ENCODE assay signal across 8 mouse cellular contexts in the genomic region with DNA sequence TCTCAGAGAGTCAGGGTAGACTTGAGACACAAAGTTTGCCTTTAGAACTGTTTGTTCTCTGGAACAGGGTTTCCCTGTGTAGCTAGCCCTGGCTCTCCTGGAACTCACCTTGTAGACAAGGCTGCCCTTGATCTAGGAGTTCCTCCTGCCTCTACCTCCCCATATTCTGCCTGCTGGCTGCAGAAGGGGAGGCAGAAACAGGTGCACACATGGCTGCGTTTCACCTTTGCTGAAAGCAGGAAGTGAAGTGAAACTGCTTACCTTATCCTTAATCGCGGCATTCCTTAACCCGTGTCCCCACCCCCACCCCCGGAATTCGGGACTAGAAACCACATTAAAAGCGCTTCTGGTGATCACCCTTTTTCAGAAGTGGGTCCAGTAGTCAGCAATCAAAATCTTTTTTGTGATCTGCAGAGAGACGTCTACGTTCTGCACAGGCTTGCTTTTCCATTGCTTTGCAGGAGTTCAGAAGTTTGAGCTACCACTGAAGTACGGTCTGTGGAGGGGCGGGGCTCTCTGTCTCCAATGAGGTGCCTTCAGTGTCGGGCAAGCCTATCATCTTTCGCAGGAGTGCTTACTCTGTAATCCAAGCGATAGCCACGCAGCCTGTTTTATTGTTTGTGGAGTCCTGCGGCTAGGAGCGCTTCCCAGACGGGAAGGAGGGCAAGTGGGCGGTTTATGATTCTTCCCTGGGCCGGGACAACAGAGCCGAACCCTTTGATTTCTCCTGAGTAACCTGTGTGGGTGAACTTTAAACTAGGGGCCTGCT.
A peak's percentile ranks its signal among the peaks of the same experiment; 100 is the strongest.
DNase-seq lines count a peak whose midpoint lies in the region; ATAC-seq and TF ChIP-seq lines count a peak whose summit lies in the region.

No protein-coding gene starts in this region.

- H3K4me1 ChIP-seq in ES-Bruce4 (ENCODE audit: control insufficient read depth, insufficient read depth, low read length) = peaks cover 5% of the 10 kb centered on the region
- peaks cover 42% of the 10 kb centered on the region for H3K4me1 ChIP-seq in forebrain, embryonic 12.5 days
- H3K4me1 ChIP-seq in heart, embryonic 16.5 days (ENCODE audit: control insufficient read depth, insufficient read depth, low read length) = peaks cover 26% of the 10 kb centered on the region
- H3K4me1 ChIP-seq in liver, embryonic 14.5 days (replicated peaks; ENCODE audit: control insufficient read depth in 2 of 2, insufficient read depth in 2 of 2, low read length in 1 of 2) = peaks cover 0 to 8% of the 10 kb centered on the region in 2 experiments; a peak in 1 of 4 replicates
- H3K4me1 ChIP-seq in neural tube, embryonic 12.5 days = peaks cover 41% of the 10 kb centered on the region

- peak overlapping the region; percentile 51 for H3K9ac ChIP-seq in ES-Bruce4 (ENCODE audit: low read depth, poor library complexity, severe bottlenecking)
- H3K9ac ChIP-seq in forebrain, embryonic 12.5 days = peak overlapping the region; percentile 69
- peak overlapping the region; percentile 82 for H3K9ac ChIP-seq in heart, embryonic 16.5 days (ENCODE audit: low read length)
- H3K9ac ChIP-seq in liver, embryonic 14.5 days (replicated peaks) = no peak overlapping the region; the same call in 1 of the 2 replicates
- H3K9ac ChIP-seq in neural tube, embryonic 12.5 days = peak overlapping the region; percentile 64

- H3K27me3 ChIP-seq in ES-Bruce4 (ENCODE audit: control insufficient read depth, insufficient read depth, low read length, poor library complexity, severe bottlenecking) = no peaks in the 10 kb centered on the region
- peaks cover 12% of the 10 kb centered on the region for H3K27me3 ChIP-seq in forebrain, embryonic 12.5 days
- H3K27me3 ChIP-seq in heart, embryonic 16.5 days (ENCODE audit: control insufficient read depth, insufficient read depth, low read length) = no peaks in the 10 kb centered on the region
- H3K27me3 ChIP-seq in liver, embryonic 14.5 days (ENCODE audit: control insufficient read depth, insufficient read depth, low read length) = no peaks in the 10 kb centered on the region
- no peaks in the 10 kb centered on the region for H3K27me3 ChIP-seq in neural tube, embryonic 12.5 days (replicated peaks)

- peak; percentile 56 for DNase-seq in c-Kit-positive CD71-positive TER-119-negative erythroid progenitor cells, embryonic 14.5 days (ENCODE audit: low read depth)
- peak; percentile 90 for DNase-seq in kidney, postnatal 10 days
- peak; percentile 40 to 57 (median 52) for DNase-seq in liver, embryonic 14.5 days (ENCODE audit: low read depth in 3 of 3, low spot score in 3 of 3)
- DNase-seq in thymus, postnatal 10 days (ENCODE audit: low spot score in 2 of 2) = peak; percentile 60 to 75

- peak overlapping the region; percentile 9 for H3K27ac ChIP-seq in ES-Bruce4 (ENCODE audit: insufficient read depth, low read length)
- peak overlapping the region; percentile 81 for H3K27ac ChIP-seq in forebrain, embryonic 12.5 days
- peak overlapping the region; percentile 78 for H3K27ac ChIP-seq in heart, embryonic 16.5 days (ENCODE audit: low read length)
- H3K27ac ChIP-seq in liver, embryonic 14.5 days = no peak overlapping the region
- H3K27ac ChIP-seq in neural tube, embryonic 12.5 days = no peak overlapping the region

- no peak for TF ChIP-seq CTCF in ES-Bruce4 (IDR thresholded peaks at IDR 0.05; ENCODE audit: low read depth, low read length)
- TF ChIP-seq CTCF in liver, embryonic 14.5 days (IDR thresholded peaks at IDR 0.05; ENCODE audit: low read depth) = no peak

- peak; percentile 47 for TF ChIP-seq POLR2A in ES-Bruce4 (IDR thresholded peaks at IDR 0.05; ENCODE audit: insufficient read depth, low read length)

- peak; percentile 91 for ATAC-seq in forebrain, embryonic 12.5 days (ENCODE audit: low FRiP score)
- ATAC-seq in heart, embryonic 16.5 days (replicated peaks; ENCODE audit: extremely low read depth, insufficient read depth, low FRiP score) = peak; percentile 95
- ATAC-seq in liver, embryonic 14.5 days (ENCODE audit: insufficient read depth) = peak; percentile 79
- peak; percentile 90 for ATAC-seq in neural tube, embryonic 12.5 days (ENCODE audit: low FRiP score, low read depth)

- H3K4me3 ChIP-seq in ES-Bruce4 (ENCODE audit: low read depth, low read length) = peak overlapping the region; percentile 48
- H3K4me3 ChIP-seq in forebrain, embryonic 12.5 days (replicated peaks) = peak overlapping the region; percentile 55
- peak overlapping the region; percentile 75 for H3K4me3 ChIP-seq in heart, embryonic 16.5 days (ENCODE audit: low read length)
- peak overlapping the region; percentile 48 to 64 for H3K4me3 ChIP-seq in liver, embryonic 14.5 days (ENCODE audit: insufficient read depth in 1 of 2, low read depth in 2 of 2, low read length in 2 of 2)
- H3K4me3 ChIP-seq in neural tube, embryonic 12.5 days = peak overlapping the region; percentile 56

- peak overlapping the region; percentile 76 for H3K4me2 ChIP-seq in forebrain, embryonic 12.5 days
- peak overlapping the region; percentile 85 for H3K4me2 ChIP-seq in heart, embryonic 16.5 days (ENCODE audit: low read depth, low read length)
- peak overlapping the region; percentile 54 for H3K4me2 ChIP-seq in liver, embryonic 14.5 days (ENCODE audit: low read depth)
- H3K4me2 ChIP-seq in neural tube, embryonic 12.5 days (replicated peaks) = peak overlapping the region; percentile 76

- no peak for TF ChIP-seq EP300 in ES-Bruce4 (IDR thresholded peaks at IDR 0.05; ENCODE audit: insufficient read depth, low read depth, low read length)
- no peak for TF ChIP-seq EP300 in liver, embryonic 14.5 days (IDR thresholded peaks at IDR 0.05; ENCODE audit: low read depth)

- under 1% methylated on average over 21 of the region's 21 CpGs for WGBS in forebrain, embryonic 12.5 days
- WGBS in heart, embryonic 16.5 days = under 1% methylated on average over 21 of the region's 21 CpGs
- WGBS in liver, embryonic 14.5 days (ENCODE audit: insufficient replicate concordance) = under 1% methylated on average over 21 of the region's 21 CpGs
- WGBS in neural tube, embryonic 12.5 days = under 1% methylated on average over 21 of the region's 21 CpGs

- H3K9me3 ChIP-seq in ES-Bruce4 (replicated peaks; ENCODE audit: control insufficient read depth, insufficient read depth, low read length, poor library complexity, severe bottlenecking) = no peaks in the 10 kb centered on the region
- no peaks in the 10 kb centered on the region for H3K9me3 ChIP-seq in forebrain, embryonic 12.5 days
- no peaks in the 10 kb centered on the region for H3K9me3 ChIP-seq in heart, embryonic 16.5 days (replicated peaks; ENCODE audit: control insufficient read depth, low read length)
- no peaks in the 10 kb centered on the region for H3K9me3 ChIP-seq in liver, embryonic 14.5 days (ENCODE audit: control insufficient read depth, low read length)
- no peaks in the 10 kb centered on the region for H3K9me3 ChIP-seq in neural tube, embryonic 12.5 days

- no peaks in the 10 kb centered on the region for H3K36me3 ChIP-seq in ES-Bruce4 (ENCODE audit: control insufficient read depth, insufficient read depth, low read length, poor library complexity, severe bottlenecking)
- H3K36me3 ChIP-seq in forebrain, embryonic 12.5 days (replicated peaks) = no peaks in the 10 kb centered on the region
- H3K36me3 ChIP-seq in heart, embryonic 16.5 days (ENCODE audit: control insufficient read depth, insufficient read depth) = no peaks in the 10 kb centered on the region
- H3K36me3 ChIP-seq in liver, embryonic 14.5 days (replicated peaks; ENCODE audit: control insufficient read depth, insufficient read depth, low read depth) = no peaks in the 10 kb centered on the region
- H3K36me3 ChIP-seq in neural tube, embryonic 12.5 days = no peaks in the 10 kb centered on the region

Comparison
In these comparisons a context has a peak if more than half of its experiments do, and no peak if none do; other contexts are left out.
1. H3K27ac ChIP-seq: peak in ES-Bruce4 (single experiment), forebrain, embryonic 12.5 days (single experiment) and heart, embryonic 16.5 days (single experiment); none in liver, embryonic 14.5 days (single experiment) and neural tube, embryonic 12.5 days (single experiment).
2. Peak in every context shown above with its lines, with median percentiles within 50 percentile points of each other: H3K4me3 ChIP-seq, DNase-seq, ATAC-seq and H3K4me2 ChIP-seq.